Mouse (Mus musculus): ENCODE data around the gene Grap2.
"Not testable (repeated sequence)": the region's sequence is repeated elsewhere in the genome, so short reads cannot be mapped to it uniquely, and the experiment has no call there.

Gene Grap2

DNA sequence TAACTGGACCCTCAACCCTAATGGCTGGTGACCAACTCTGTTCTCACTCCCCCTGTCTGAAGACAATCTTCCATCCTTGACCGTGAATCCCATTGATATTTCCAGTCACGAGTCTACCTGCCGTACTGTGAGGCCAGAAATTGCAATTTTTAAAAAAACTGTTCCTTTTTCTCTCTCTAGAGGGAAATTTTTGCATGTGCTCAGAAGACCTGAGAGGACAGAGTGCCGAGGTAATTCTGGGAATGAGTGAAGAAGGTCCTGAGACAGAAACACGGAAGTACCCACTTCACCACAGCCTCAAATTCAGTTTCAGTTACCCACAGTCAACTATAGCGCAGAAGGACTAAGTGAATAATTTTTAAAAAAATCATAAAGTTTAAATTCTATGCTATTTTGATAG, 5.7 kb upstream of the Grap2 start:
- no peak for DNase-seq (ENCODE audit: low spot score)

- no peak for DNase-seq (ENCODE audit: low spot score)
These were observed 5.3 kb upstream of the Grap2 start for GRCm38 (mm10) chr15:80567139-80567538.

DNA sequence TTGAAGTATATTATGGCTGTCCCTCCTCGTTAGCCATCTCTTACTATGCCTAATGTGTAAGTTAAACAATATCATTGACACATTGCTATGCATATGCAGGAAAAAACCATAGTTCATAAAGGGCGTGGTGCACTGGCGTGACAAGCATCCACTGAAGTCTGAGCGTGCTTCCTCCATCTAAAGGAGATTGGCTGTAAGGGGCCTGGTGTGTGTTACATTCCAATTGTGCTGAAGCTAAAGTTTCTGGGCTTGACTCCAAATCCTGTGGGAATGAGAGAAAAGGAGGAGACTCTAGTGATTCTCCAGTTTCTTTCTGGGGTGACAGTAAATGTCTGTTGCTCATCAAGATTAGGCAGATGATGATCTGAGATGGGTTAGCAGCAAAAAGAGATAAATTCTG, 4.7 kb upstream of the Grap2 start:
- DNase-seq (ENCODE audit: low spot score), result no peak

GRCm38 (mm10) chr15:80569205-80569604, 3.2 kb upstream of the Grap2 start:
- DNase-seq (ENCODE audit: low spot score), result no peak

DNA sequence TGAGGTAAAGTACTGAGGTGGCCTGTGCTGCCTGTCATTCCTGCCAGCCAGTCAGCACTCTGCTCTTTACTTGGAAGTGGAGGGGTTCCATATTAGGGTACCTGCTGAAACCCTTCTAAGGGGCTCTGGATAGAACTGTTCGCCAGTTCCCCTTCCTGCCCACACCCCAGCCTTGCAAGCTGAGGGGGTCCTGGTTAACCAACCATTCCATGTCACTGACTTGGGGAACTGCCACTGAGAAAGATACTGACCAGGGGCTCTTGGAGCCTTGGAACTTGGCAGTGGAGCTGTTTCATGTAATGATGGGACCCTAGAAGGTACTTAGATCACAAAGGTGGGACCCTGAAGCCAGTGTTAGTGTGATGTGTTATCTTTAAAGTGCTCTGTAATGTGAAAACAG, 2.2 kb upstream of the Grap2 start:
- no peak for DNase-seq (ENCODE audit: low spot score)

DNA sequence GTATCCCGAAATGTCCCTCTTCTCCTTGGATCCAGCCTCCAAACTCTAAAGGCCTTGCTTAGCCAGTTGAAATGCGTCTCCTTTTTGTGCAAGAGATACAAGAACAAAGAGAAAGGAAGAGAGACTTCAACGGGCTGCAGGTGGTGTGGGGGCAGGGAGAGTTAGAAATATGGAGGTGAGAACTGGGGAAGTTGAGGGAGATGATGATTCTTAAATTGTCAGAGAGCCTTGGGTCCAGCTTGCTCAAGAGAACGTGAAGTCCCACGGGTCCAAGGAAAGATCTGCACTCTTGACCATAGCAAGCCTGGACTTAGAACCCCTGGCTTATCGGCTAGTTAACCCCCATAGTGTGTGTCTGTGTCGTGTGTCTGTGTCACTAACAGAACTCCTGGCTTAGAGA, 783 bp upstream of the Grap2 start:
- no peak for DNase-seq (ENCODE audit: low spot score)

DNA sequence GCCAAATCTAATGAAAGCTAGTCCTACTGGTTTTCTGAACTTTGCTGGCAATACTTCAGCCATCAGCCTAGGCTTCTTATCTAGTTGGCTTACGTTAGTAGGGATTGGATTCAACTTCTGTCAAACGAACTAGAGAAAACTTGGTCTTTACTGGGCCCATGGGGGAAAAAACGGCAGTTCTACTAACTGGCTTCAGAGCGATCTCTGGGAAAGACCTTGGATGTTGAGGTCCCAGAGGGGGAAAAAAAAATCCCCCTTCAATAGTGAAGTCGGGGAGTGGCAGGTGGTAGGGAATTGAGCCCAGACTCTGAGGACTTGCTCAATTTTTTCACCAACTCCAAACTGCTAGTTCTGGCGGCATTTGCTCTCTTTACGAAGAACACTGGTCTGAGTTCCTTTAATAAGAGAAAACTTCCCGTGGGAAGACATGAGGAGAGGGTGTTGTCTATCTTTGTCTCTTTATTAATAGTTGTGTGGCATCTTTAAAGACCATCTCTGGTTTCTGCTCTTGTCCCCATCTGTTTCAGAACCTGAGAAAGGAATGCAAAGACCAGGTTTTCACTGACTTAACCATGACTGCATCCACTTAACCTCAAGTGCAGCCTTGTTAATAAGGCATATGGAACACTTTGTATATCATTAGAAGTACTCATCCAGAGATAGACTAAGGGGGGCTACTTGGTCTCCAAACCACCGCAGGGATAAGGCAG, 572 bp downstream of the Grap2 start:
- DNase-seq (ENCODE audit: low spot score), result no peak

- no peak for DNase-seq (ENCODE audit: low spot score)
These were observed 2.0 kb downstream of the Grap2 start for GRCm38 (mm10) chr15:80574211-80575040.

DNA sequence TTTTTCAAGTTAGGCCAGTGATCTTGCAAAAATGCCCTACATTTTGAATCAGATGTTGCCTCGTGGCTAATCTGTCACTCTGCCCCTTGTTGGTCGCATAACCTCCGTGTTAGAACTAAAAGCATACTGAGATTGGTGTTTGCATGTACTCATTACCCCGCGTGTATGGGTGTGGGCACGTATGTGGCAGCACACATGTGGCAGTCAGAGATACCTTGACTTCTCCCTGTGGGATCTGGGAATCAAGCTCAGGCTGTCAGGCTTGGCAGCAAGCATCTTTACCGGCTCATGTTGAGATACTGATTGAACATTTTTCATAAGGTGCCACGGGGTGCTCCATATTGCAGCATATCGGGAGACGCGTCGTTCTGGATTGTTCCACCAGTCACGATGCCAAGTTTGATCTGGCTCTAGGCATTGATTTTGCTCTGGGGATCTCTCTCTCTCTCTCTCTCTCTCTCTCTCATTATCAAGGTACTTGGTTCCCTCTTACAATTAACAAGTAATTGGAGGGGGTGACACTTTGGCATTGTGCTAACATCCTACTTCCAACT, 3.5 kb downstream of the Grap2 start:
- no peak for DNase-seq (ENCODE audit: low spot score)

GRCm38 (mm10) chr15:80576415-80576994, 4.1 kb downstream of the Grap2 start:
- DNase-seq (ENCODE audit: low spot score), result no peak

DNA sequence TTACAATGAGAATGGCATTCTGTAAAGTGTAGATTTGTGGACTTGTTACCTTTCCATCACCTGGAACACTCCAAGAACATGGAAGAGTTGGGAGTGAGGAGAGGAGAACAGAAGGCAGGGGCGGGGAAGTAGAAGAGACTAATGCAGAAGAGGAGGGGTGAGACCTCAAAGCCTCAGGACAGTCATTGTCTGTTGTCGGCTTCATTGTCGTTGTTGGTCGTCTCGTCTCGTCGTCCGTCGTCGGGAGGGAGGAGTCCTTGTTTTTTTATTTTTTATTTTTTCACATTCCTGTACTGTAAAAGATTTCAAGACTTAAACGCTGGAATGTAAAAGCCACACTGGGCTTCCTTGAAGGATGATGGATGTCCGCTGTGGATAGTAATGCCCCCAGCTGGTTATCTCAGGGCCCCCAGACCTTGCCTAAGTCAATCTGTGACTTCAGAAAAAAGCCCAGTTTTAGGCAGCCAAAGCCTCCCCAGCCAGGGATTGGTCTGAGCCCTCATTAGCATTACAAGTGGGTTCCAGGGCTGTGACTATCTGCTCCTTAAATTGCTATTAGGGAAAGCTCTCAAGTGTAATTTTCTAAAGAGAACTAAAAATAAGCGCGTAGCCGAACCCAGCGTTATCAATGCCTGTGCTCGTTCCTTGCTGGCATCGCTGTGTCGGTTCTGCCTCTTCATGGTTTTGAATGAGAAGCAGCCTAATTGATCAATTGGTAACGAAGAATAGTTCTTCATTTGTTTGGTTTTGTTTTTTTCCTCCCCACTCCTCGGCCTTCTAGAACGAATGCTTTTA, 5.0 kb downstream of the Grap2 start:
- DNase-seq (ENCODE audit: low spot score), result no peak

- no peak for DNase-seq (ENCODE audit: low spot score)
These were observed 6.7 kb downstream of the Grap2 start for GRCm38 (mm10) chr15:80579121-80579520.

- DNase-seq (ENCODE audit: low spot score), result not testable (repeated sequence)
These were observed 8.2 kb downstream of the Grap2 start for GRCm38 (mm10) chr15:80580585-80580984.

DNA sequence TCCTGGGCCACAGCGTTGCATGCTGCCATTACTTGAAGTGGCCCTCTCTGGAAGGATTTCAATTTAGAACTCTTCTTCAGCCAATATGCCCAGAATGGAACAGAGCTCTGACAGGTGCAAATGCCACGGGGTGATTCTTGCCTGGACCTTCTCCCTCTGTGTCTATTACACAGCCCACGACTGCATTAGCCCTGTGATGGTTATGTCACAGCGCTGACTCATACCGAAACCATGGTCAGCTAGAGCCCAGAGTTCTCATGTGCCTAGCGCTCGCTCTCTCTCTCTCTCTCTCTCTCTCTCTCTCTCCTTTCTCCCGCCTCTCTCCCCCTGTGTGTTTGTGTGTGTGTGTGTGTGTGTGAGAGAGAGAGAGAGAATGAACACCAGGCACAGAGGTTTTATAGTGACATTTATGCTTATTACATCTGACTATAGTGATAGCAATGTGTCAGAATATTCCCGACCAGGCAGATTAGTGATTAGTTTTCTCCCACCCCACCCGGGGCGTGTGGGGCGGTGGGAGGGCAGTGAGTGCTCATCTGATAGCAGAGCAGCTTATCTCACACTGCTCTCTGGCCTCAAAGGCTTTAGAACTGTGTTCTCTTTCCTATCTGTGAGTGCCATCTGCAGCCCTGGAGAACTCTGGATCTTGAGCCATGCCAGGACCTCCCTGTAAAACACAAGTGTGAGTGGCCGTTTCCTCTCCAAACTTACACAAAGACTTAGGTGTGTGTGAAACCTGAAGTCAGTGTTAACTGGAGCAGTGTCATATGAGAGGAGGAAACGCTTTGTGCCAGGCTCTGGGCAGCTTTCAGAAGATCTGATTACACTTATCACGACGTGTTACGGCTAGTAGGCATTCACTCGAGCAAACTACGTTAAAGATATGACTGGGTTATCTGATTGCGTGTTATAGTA, 10.4 kb downstream of the Grap2 start:
- no peak for DNase-seq (ENCODE audit: low spot score)

DNA sequence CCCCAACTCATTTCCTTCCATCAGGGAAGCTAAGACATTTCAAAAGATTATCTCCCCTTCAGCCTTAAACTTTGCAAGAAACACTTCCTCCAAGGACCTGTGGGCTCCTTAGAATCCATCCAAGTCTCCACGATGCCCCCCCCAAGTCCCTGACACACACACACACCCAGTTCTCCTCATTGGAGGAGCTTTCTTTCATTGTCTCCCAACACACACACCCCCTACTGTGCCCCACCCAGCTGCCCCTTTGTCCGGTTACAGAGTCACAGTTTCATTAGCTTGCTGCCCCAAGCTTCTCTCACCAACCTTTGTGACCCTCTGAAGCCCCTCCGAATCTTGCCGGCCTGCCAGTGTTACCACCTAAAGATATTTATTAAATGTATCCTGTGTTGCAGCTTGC, 13.9 kb downstream of the Grap2 start:
- no peak for DNase-seq (ENCODE audit: low spot score)

DNA sequence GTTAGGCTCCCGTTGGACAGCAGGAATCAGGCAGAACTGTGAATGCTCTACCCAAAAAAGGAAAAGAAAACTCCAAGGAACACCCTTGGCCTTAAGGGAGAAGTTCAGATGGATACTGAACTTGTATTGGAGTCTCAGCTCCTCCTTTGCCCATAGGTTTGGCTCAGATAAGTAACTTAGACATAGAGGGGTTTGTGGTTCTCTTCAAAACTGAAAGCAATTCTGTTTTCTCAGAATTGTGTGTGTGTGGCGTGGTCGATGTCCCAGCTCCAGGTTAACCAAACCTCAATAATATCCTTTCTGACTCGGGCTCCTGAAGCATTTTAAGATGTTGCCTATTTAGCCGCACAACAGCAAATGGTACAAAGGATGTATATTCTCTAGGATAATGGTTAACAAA, 18.2 kb downstream of the Grap2 start:
- DNase-seq (ENCODE audit: low spot score), result no peak

GRCm38 (mm10) chr15:80592737-80593136, 20.3 kb downstream of the Grap2 start:
- DNase-seq (ENCODE audit: low spot score), result no peak

DNA sequence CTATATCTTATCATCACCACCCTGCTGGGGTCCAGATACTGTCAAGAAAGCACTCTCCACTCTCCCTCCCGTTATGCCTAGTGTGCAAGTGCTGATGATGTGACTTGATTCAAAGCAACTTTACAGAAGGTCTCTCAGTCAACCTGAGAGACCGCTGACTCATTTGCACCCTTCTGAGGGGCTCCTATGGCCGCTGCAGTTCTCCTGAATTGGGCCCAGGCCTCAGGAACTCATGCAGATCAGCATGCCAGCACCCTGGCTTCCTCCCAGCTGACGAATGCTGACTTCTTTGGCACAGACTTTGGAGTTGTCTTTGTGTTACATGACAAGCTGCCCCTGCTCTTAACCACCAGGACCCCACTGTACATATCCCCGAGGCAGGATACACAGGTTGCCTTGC, 21.5 kb downstream of the Grap2 start:
- DNase-seq (ENCODE audit: low spot score), result no peak

GRCm38 (mm10) chr15:80598750-80599149, 26.4 kb downstream of the Grap2 start:
- DNase-seq (ENCODE audit: low spot score), result no peak

DNA sequence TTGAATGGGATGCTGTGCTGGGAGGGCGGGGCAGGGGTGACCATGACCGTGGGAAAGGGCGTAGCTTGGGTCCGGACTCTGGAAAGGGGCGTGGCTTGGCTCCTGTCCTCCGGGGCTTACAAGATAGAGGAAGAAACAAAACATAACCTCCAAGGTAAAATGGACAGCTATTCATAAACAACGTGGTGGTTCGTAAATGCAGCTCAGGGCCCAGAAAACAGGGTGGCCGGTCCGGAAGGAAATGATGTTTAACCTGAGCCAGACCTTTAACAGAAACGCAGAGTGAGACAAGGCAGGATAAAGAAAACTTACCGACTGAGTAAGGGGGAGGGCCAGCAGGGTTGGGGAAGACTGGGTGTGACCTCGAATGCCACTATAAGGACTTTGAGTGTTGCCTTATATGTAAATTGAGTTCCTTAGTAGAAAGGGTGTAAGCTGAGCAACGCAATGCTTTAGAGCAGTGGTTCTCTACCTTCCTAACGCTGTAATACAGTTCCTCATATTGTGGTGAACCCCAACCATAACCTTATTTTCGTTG, 26.9 kb downstream of the Grap2 start:
- peak; percentile 73 for DNase-seq (ENCODE audit: low spot score)

DNA sequence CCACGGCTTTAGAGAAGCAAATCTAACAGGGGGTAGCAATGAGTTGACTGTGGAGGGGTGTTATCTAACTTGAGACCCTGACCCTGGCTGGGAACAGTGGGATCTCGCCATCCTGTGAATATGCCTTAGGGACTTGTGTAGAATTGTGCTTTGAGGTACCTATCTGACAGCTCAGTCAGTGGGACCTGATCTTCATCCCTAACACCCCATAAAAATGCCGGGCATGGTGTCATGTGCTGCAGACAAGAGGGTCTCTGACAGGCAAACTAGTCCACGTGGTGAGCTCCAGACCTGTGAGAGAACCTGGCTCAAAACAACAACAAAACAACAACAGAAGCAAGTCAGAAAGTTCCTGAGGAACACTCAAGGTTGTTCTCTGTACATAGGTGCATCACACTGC, 27.4 kb downstream of the Grap2 start:
- DNase-seq (ENCODE audit: low spot score), result no peak

All from ovary, postnatal 36 days (tissue).